Mouse (Mus musculus) urinary bladder, postnatal 25 days (tissue): ENCODE measurements at regions not wholly inside any gene's neighbourhood (a gene's known extent, or its start where the extent isn't known, plus 50 kb on each side); places are given as distances from the start of the nearest gene placed in this dataset.

Experiments used
- DNase-seq: peaks from one replicate; pipeline ENCODE4 v3.0.0; 2022; ENCODE audit warnings: low spot score

- no peak for DNase-seq
These were observed 61.0 kb upstream of the Syt6 start for GRCm38 (mm10) chr3:103514061-103514460.

GRCm38 (mm10) chr3:103515946-103516345 is 59.1 kb upstream of the Syt6 start:
- no peak for DNase-seq

- no peak for DNase-seq
These were observed 57.4 kb upstream of the Syt6 start for GRCm38 (mm10) chr3:103517376-103518304.

GRCm38 (mm10) chr3:103518624-103519023 is 56.4 kb upstream of the Syt6 start:
- DNase-seq: no peak
